Mouse (Mus musculus): ENCODE measurements around the gene Capg. TPM values are rescaled to one million over a fixed set of nuclear protein-coding genes. Genes with fewer than 3 reads are reported as not detected.

Gene Capg
- polyA plus RNA-seq, 1 experiment from 2014 or later, result 4.8 TPM

GRCm38 (mm10) chr6:72553079-72553412 is 8.9 kb downstream of the Capg start:
- Histone ChIP-seq H3K9me3 (no peaks in the 10 kb centered on the region), H3K27me3 (no peaks in the 10 kb centered on the region), H3K4me3 (peak overlapping the region; percentile 40), H3K27ac (replicated peaks) (peak overlapping the region; percentile 68), H3K4me1 (peaks cover 15% of the 10 kb centered on the region), H3K4me2 (replicated peaks) (peak overlapping the region; percentile 69), H3K9ac (replicated peaks) (peak overlapping the region; percentile 44), H3K36me3 (no peaks in the 10 kb centered on the region)
- whole genome bisulfite sequencing, result 15% methylated on average over 8 of the region's 8 CpGs
- no peak for ATAC-seq (replicated peaks)

GRCm38 (mm10) chr6:72560801-72561200 is 16.6 kb downstream of the Capg start:
- no peak overlapping the region for H3K4me3 ChIP-seq
- H3K9me3 ChIP-seq, result no peaks in the 10 kb centered on the region
- no peak overlapping the region for H3K4me2 ChIP-seq (replicated peaks)
- 0 out of 2 replicates have a peak, but pooled peaks cover 4% of the 10 kb centered on the region for H3K4me1 ChIP-seq
- H3K27me3 ChIP-seq, result no peaks in the 10 kb centered on the region
- H3K27ac ChIP-seq (replicated peaks), result no peak overlapping the region
- H3K36me3 ChIP-seq, result no peaks in the 10 kb centered on the region
- WGBS, result 78% methylated on average over 8 of the region's 8 CpGs
- no peak for ATAC-seq (replicated peaks)
- no peak overlapping the region for H3K9ac ChIP-seq (replicated peaks)

DNA sequence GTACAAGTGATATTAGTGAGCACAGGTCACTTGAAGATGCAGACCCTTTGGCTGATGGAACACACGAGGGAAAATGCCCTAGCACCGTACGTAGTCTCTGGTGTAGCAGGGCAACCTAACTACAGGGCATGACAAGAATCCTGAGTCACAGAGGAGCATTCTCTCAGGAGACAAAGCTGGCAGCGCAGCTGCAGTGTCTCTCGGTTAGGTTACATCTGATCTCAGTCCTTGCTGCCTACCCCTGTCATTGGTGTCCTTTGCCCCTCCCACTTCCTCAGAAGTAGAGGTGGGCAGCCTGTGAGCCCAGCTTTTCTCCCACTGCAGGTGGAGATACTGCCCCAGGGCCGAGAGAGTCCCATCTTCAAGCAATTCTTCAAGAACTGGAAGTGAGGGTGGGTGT is 18.3 kb downstream of the Capg start:
- Histone ChIP-seq H3K4me1 (0 out of 2 replicates have a peak, but pooled peaks cover 4% of the 10 kb centered on the region), H3K4me2 (replicated peaks) (no peak overlapping the region), H3K27ac (replicated peaks) (no peak overlapping the region), H3K4me3 (no peak overlapping the region), H3K9me3 (no peaks in the 10 kb centered on the region), H3K36me3 (no peaks in the 10 kb centered on the region), H3K9ac (replicated peaks) (no peak overlapping the region), H3K27me3 (no peaks in the 10 kb centered on the region)
- no peak for ATAC-seq (replicated peaks)
- WGBS, result 42% methylated on average over 6 of the region's 6 CpGs

DNA sequence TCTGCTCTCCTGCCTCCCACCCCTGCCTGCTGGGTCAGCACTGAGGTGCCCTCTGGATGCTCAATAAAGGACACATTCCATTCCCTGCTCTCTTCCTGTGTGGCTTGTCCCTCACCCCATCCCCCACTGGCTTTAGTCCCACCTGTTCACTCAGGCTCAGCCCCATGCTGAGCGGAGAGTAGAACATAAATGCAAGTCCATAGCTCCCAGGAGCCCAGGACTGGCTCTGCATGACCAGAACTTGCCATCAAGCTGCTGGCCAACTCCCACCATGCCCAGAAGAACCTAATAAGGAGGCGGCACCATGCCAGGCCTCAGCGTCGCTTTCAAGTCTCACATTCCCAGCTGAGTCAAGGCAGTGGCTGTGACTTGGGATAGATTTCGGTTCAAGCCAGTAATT is 18.7 kb downstream of the Capg start:
- H3K4me2 ChIP-seq (replicated peaks), result no peak overlapping the region

DNA sequence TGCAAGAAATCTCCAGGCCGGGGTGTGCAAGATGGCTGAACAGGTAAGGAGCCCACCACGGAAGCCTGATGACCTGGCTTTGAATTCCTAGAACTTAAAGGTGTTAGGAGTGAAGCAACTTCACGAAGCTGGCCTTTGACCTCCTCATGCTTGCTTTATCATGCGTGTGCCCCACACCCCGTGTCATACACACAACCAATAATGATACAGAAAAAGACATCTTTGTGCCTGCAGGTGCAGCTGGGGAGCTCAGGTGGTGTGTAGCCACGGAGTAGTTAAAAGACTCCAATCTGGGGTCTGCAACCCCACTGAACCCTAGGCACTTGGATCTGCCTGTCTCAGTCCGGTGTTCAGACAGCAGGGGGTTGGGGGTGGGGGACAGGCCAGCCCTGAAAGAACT is 21.3 kb downstream of the Capg start:
- no peak for ATAC-seq (replicated peaks)
- 74% methylated on average over 7 of the region's 7 CpGs for WGBS
- no peaks in the 10 kb centered on the region for H3K4me1 ChIP-seq
- H3K36me3 ChIP-seq, result peaks cover 5% of the 10 kb centered on the region; the same call in 1 of the 2 replicates
- H3K27ac ChIP-seq (replicated peaks), result no peak overlapping the region
- H3K4me2 ChIP-seq (replicated peaks), result no peak overlapping the region; the same call in 1 of the 2 replicates
- no peaks in the 10 kb centered on the region for H3K27me3 ChIP-seq
- H3K9me3 ChIP-seq, result no peaks in the 10 kb centered on the region
- no peak overlapping the region for H3K4me3 ChIP-seq
- H3K9ac ChIP-seq (replicated peaks), result no peak overlapping the region

More for the DNA sequence above, 18.7 kb downstream of the Capg start:
- no peak for ATAC-seq (replicated peaks)
- no peak overlapping the region for H3K9ac ChIP-seq (replicated peaks)
- WGBS, result 71% methylated on average over 5 of the region's 5 CpGs
- no peaks in the 10 kb centered on the region for H3K9me3 ChIP-seq
- H3K4me3 ChIP-seq, result no peak overlapping the region
- 0 out of 2 replicates have a peak, but pooled peaks cover 4% of the 10 kb centered on the region for H3K4me1 ChIP-seq
- no peak overlapping the region for H3K27ac ChIP-seq (replicated peaks)
- H3K27me3 ChIP-seq, result no peaks in the 10 kb centered on the region
- peaks cover under 1% of the 10 kb centered on the region; the same call in 1 of the 2 replicates for H3K36me3 ChIP-seq

GRCm38 (mm10) chr6:72566044-72566443 is 21.9 kb downstream of the Capg start:
- no peaks in the 10 kb centered on the region for H3K4me1 ChIP-seq
- peak; percentile 88 for ATAC-seq (replicated peaks)
- no peak overlapping the region for H3K9ac ChIP-seq (replicated peaks)
- 2% methylated on average over 4 of the region's 4 CpGs for WGBS
- H3K4me2 ChIP-seq (replicated peaks), result no peak overlapping the region; the same call in 1 of the 2 replicates
- H3K27me3 ChIP-seq, result no peaks in the 10 kb centered on the region
- H3K27ac ChIP-seq (replicated peaks), result no peak overlapping the region
- no peaks in the 10 kb centered on the region for H3K9me3 ChIP-seq
- H3K36me3 ChIP-seq, result peaks cover 5% of the 10 kb centered on the region; the same call in 1 of the 2 replicates
- no peak overlapping the region for H3K4me3 ChIP-seq

- Histone ChIP-seq H3K36me3 (peaks cover 5% of the 10 kb centered on the region; the same call in 1 of the 2 replicates), H3K4me1 (no peaks in the 10 kb centered on the region), H3K27ac (replicated peaks) (no peak overlapping the region), H3K27me3 (no peaks in the 10 kb centered on the region), H3K4me3 (no peak overlapping the region), H3K9me3 (no peaks in the 10 kb centered on the region), H3K4me2 (replicated peaks) (no peak overlapping the region), H3K9ac (replicated peaks) (no peak overlapping the region)
- ATAC-seq (replicated peaks), result no peak
- 78% methylated on average over 5 of the region's 5 CpGs for WGBS
Measured at GRCm38 (mm10) chr6:72567508-72567907, 23.3 kb downstream of the Capg start.

DNA sequence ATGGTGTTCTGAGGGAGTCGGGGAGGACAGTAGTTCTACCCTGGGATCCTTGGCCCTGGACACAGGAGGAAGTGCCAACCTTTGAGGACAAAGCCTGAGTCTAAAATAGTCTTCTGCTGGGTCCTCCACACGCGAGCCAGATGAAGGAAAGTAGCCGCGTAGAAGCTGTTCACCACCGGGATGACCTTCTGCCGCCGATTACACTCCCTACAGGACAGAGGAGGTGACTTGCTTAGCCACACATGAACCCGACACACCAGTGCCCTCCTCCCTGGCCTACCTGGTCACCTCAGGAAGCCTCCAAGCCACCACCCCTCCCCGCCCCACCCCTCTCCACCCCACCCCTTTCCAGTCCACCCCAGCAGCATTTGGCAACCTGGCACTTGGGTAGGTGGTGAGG is 24.5 kb downstream of the Capg start:
- no peak for ATAC-seq (replicated peaks)
- H3K4me2 ChIP-seq (replicated peaks), result no peak overlapping the region
- no peak overlapping the region for H3K9ac ChIP-seq (replicated peaks)
- 94% methylated on average over 10 of the region's 10 CpGs for WGBS
- H3K4me1 ChIP-seq, result no peaks in the 10 kb centered on the region
- H3K36me3 ChIP-seq, result peaks cover 5% of the 10 kb centered on the region; the same call in 1 of the 2 replicates
- no peak overlapping the region for H3K27ac ChIP-seq (replicated peaks)
- no peaks in the 10 kb centered on the region for H3K9me3 ChIP-seq
- H3K4me3 ChIP-seq, result no peak overlapping the region
- no peaks in the 10 kb centered on the region for H3K27me3 ChIP-seq

- 79% methylated on average over 10 of the region's 10 CpGs for WGBS
- H3K36me3 ChIP-seq, result peaks cover 7% of the 10 kb centered on the region; the same call in 1 of the 2 replicates
- no peak overlapping the region for H3K27ac ChIP-seq (replicated peaks)
- H3K9ac ChIP-seq (replicated peaks), result no peak overlapping the region
- H3K9me3 ChIP-seq, result no peaks in the 10 kb centered on the region
- no peak overlapping the region for H3K4me2 ChIP-seq (replicated peaks)
- no peaks in the 10 kb centered on the region for H3K4me1 ChIP-seq
- ATAC-seq (replicated peaks), result no peak
- no peak overlapping the region for H3K4me3 ChIP-seq
- no peaks in the 10 kb centered on the region for H3K27me3 ChIP-seq
Measured at GRCm38 (mm10) chr6:72570644-72571397, 26.6 kb downstream of the Capg start.

- ATAC-seq (replicated peaks), result no peak
- 61% methylated on average over 3 of the region's 3 CpGs for WGBS
- H3K36me3 ChIP-seq, result peaks cover 7% of the 10 kb centered on the region; the same call in 1 of the 2 replicates
- no peak overlapping the region for H3K9ac ChIP-seq (replicated peaks)
- no peaks in the 10 kb centered on the region for H3K4me1 ChIP-seq
- H3K4me3 ChIP-seq, result no peak overlapping the region
- no peaks in the 10 kb centered on the region for H3K9me3 ChIP-seq
- H3K27ac ChIP-seq (replicated peaks), result no peak overlapping the region
- no peak overlapping the region for H3K4me2 ChIP-seq (replicated peaks)
- H3K27me3 ChIP-seq, result no peaks in the 10 kb centered on the region
Measured at GRCm38 (mm10) chr6:72571826-72572225, 27.6 kb downstream of the Capg start.

- Histone ChIP-seq H3K27me3 (no peaks in the 10 kb centered on the region), H3K9me3 (no peaks in the 10 kb centered on the region), H3K4me3 (no peak overlapping the region), H3K36me3 (0 out of 2 replicates have a peak, but pooled peaks cover 2% of the 10 kb centered on the region), H3K9ac (replicated peaks) (no peak overlapping the region), H3K27ac (replicated peaks) (no peak overlapping the region), H3K4me2 (replicated peaks) (no peak overlapping the region), H3K4me1 (no peaks in the 10 kb centered on the region)
- 91% methylated on average over 3 of the region's 3 CpGs for WGBS
- no peak for ATAC-seq (replicated peaks)
Measured at GRCm38 (mm10) chr6:72576041-72576440, 31.9 kb downstream of the Capg start.

- ATAC-seq (replicated peaks), result no peak
- Histone ChIP-seq H3K4me3 (no peak overlapping the region), H3K4me1 (no peaks in the 10 kb centered on the region), H3K9ac (replicated peaks) (no peak overlapping the region), H3K27me3 (no peaks in the 10 kb centered on the region), H3K27ac (replicated peaks) (no peak overlapping the region), H3K9me3 (no peaks in the 10 kb centered on the region), H3K36me3 (0 out of 2 replicates have a peak, but pooled peaks cover 3% of the 10 kb centered on the region), H3K4me2 (replicated peaks) (no peak overlapping the region)
- WGBS, result 73% methylated on average over 11 of the region's 11 CpGs
Measured at GRCm38 (mm10) chr6:72581625-72582382, 37.6 kb downstream of the Capg start.
